Mouse (Mus musculus) thymus, adult 2 months (tissue): Measurements from ENCODE around the gene Unc119. TPM values are rescaled to one million over a fixed set of nuclear protein-coding genes. Genes with fewer than 3 reads are reported as not detected.

ENCODE experiments used
- DNase-seq: peaks from one replicate; pipeline ENCODE4 v3.0.0; 2021
- H3K27ac ChIP-seq: fragments of 200-500 bp; 2 replicates; pipeline ENCODE4 v1.5.1; 2012; ENCODE audit warnings: low read length, control low read depth; ENCODE audit not compliant: control insufficient read depth, insufficient read depth
- H3K27me3 ChIP-seq: fragments of 200-500 bp; 2 replicates; pipeline ENCODE4 v1.6.1; 2012; ENCODE audit warnings: mild to moderate bottlenecking, low read length, moderate library complexity, mixed read lengths; ENCODE audit not compliant: control insufficient read depth, insufficient read depth
- H3K36me3 ChIP-seq: fragments of 200-500 bp; 2 replicates; pipeline ENCODE4 v1.6.1; 2012; ENCODE audit warnings: mild to moderate bottlenecking, low read length, moderate library complexity; ENCODE audit not compliant: control insufficient read depth, insufficient read depth
- H3K4me1 ChIP-seq: fragments of 200-500 bp; replicated peaks from 2 replicates; pipeline ENCODE4 v1.6.1; 2012; ENCODE audit warnings: low read length; ENCODE audit not compliant: control insufficient read depth, insufficient read depth
- H3K4me3 ChIP-seq: fragments of 200-500 bp; 2 replicates; pipeline ENCODE4 v1.5.1; 2012; ENCODE audit warnings: mild to moderate bottlenecking, low read length, control low read depth, moderate library complexity; ENCODE audit not compliant: control insufficient read depth, insufficient read depth
- CTCF ChIP-seq: fragments of 200-500 bp; IDR thresholded peaks from 2 replicates; pipeline ENCODE4 v1.5.1; 2012; ENCODE audit warnings: mild to moderate bottlenecking, control low read depth, low read length, moderate library complexity, borderline replicate concordance; ENCODE audit not compliant: control insufficient read depth, poor library complexity, insufficient read depth; ENCODE audit errors: extremely low read depth
- POLR2A ChIP-seq: fragments of 200-500 bp; IDR thresholded peaks from 2 replicates; pipeline ENCODE4 v1.6.1; 2012; ENCODE audit warnings: mild to moderate bottlenecking, low read length, control low read depth, moderate library complexity; ENCODE audit not compliant: control insufficient read depth, poor library complexity, insufficient read depth; ENCODE audit errors: extremely low read depth
- WGBS: fragments of 180-500 bp; shearing (Covaris S2); methylation state at CpG from one replicate; pipeline ENCODE4 v1.1.7; 2018; 5-methylcytosine and 5-hydroxymethylcytosine counted together
- polyA plus RNA-seq: library from polyadenylated mRNA; depleted of rRNA; stranded (reverse); fragments of >200 nt; gene quantifications from 2 replicates; pipeline ENCODE4 v1.2.3, GENCODE M21; 2012; rRNA removed

The Unc119 gene
- polyA plus RNA-seq, 1 experiment: 42.0 TPM

DNA sequence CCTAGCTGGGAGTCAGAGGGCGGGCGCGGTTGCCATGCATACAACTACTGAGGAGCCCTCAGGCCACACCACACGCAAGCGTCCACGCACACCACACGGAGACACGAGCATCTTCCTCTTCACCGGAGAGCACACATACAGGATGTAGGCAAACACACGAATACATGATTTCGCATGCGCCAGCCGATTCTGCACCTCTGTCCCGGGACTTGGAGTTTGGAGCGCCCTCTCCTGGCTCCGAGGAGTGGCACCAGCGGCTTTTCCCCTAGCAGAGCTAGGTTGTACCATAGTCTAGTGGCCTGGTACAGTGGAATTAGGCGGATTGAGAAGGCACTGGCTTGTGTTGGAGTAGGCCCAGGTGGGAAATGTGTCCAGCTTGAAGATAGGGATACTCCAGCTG, 54.1 kb downstream of the Unc119 start:
- no peaks in the 10 kb centered on the region for H3K36me3 ChIP-seq
- H3K4me1 ChIP-seq: peaks cover 4% of the 10 kb centered on the region
- DNase-seq: peak; percentile 79
- TF ChIP-seq CTCF: peak; percentile 79
- TF ChIP-seq POLR2A: no peak
- no peak overlapping the region for H3K4me3 ChIP-seq
- no peaks in the 10 kb centered on the region for H3K27me3 ChIP-seq
- H3K27ac ChIP-seq: no peak overlapping the region
- WGBS: 26% methylated on average over 18 of the region's 18 CpGs

DNA sequence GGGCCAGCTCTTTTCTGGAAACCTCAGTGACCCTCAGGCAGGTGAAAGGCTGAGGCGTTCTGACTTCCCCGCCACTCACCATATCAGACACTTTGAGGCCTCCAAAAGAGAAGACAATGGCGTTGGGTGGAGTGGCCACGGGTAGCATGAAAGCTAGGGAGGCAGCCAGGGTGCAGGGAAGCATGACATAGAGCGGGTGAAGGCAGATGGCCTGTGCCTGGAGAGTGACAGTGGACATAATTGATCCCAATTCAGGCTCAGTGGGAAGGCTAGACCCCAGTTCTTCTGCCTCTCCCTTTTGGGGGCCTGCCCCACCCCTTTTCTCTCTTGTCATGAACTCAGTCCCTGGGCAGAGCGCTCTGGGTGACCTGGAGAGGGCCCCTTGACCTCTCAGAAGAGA, 54.9 kb downstream of the Unc119 start:
- no peaks in the 10 kb centered on the region for H3K27me3 ChIP-seq
- no peak overlapping the region for H3K4me3 ChIP-seq
- H3K4me1 ChIP-seq: peaks cover 4% of the 10 kb centered on the region
- DNase-seq: no peak
- H3K36me3 ChIP-seq: no peaks in the 10 kb centered on the region
- WGBS: 86% methylated on average over 6 of the region's 6 CpGs
- no peak overlapping the region for H3K27ac ChIP-seq
- TF ChIP-seq CTCF (no peak), POLR2A (no peak)

Other genes with a start within 250 kb of the Unc119 start
- gene Fam222b, start 248.8 kb upstream of the Unc119 start, polyA plus RNA-seq: 17.6 and 18.9 TPM in 2 replicates
- gene Traf4, start 177.9 kb upstream of the Unc119 start, polyA plus RNA-seq: 275 TPM in 2 replicates
- 27.0 and 27.4 TPM in 2 replicates for gene Nek8, start 166.8 kb upstream of the Unc119 start, polyA plus RNA-seq
- 30.0 and 33.1 TPM in 2 replicates for gene Tlcd1, start 166.8 kb upstream of the Unc119 start, polyA plus RNA-seq
- gene Rpl23a, start 159.9 kb upstream of the Unc119 start, polyA plus RNA-seq: 193 and 312 TPM in 2 replicates
- 15.4 and 18.5 TPM in 2 replicates for gene Rab34, start 155.1 kb upstream of the Unc119 start, polyA plus RNA-seq
- gene Proca1, start 150.1 kb upstream of the Unc119 start, polyA plus RNA-seq: 0.23 and 0.66 TPM in 2 replicates
- 95.9 and 132 TPM in 2 replicates for gene Sdf2, start 97.7 kb upstream of the Unc119 start, polyA plus RNA-seq
- 36.2 and 38.8 TPM in 2 replicates for gene Supt6, start 97.5 kb upstream of the Unc119 start, polyA plus RNA-seq
- gene 2610507B11Rik, start 81.7 kb upstream of the Unc119 start, polyA plus RNA-seq: 98.5 and 104 TPM in 2 replicates
- gene BC030499, start 52.6 kb upstream of the Unc119 start, polyA plus RNA-seq: 0.32 and 0.38 TPM in 2 replicates
- gene Spag5, start 42.0 kb upstream of the Unc119 start, polyA plus RNA-seq: 46.1 and 52.7 TPM in 2 replicates
- 2.4 and 3.0 TPM in 2 replicates for gene Aldoc, start 20.5 kb upstream of the Unc119 start, polyA plus RNA-seq
- gene Pigs, start 15.1 kb upstream of the Unc119 start, polyA plus RNA-seq: 88.3 and 95.0 TPM in 2 replicates
- 27.0 and 31.3 TPM in 2 replicates for gene Foxn1, start 43.1 kb downstream of the Unc119 start, polyA plus RNA-seq
- gene Slc13a2, start 78.7 kb downstream of the Unc119 start, polyA plus RNA-seq: 0.61 and 0.68 TPM in 2 replicates
- 8.3 and 11.2 TPM in 2 replicates for gene Slc46a1, start 122.2 kb downstream of the Unc119 start, polyA plus RNA-seq
- gene Sarm1, start 154.3 kb downstream of the Unc119 start, polyA plus RNA-seq: 0.62 and 0.97 TPM in 2 replicates
- gene Vtn, start 155.6 kb downstream of the Unc119 start, polyA plus RNA-seq: 5.5 and 8.9 TPM in 2 replicates
- 0.09 and 0.13 TPM in 2 replicates for gene Sebox, start 160.0 kb downstream of the Unc119 start, polyA plus RNA-seq
- 13.5 and 17.3 TPM in 2 replicates for gene Tmem199, start 168.7 kb downstream of the Unc119 start, polyA plus RNA-seq
- gene Poldip2, start 168.7 kb downstream of the Unc119 start, polyA plus RNA-seq: 41.3 and 43.6 TPM in 2 replicates
- gene Tnfaip1, start 192.8 kb downstream of the Unc119 start, polyA plus RNA-seq: 13.4 and 14.3 TPM in 2 replicates
- 58.4 and 60.7 TPM in 2 replicates for gene Ift20, start 192.9 kb downstream of the Unc119 start, polyA plus RNA-seq
- 20.6 and 21.6 TPM in 2 replicates for gene Tmem97, start 207.3 kb downstream of the Unc119 start, polyA plus RNA-seq